Mouse (Mus musculus) kidney, embryonic 16.5 days (tissue): ENCODE data around the gene Prex1. TPM values are rescaled to one million over a fixed set of nuclear protein-coding genes. Genes with fewer than 3 reads are reported as not detected.

Source experiments
- ATAC-seq: fragments of 200-750 bp; cut with Nextera tagmentation; 2 replicates; pipeline ENCODE4 v1.8.0; 2017; ENCODE audit warnings: moderate TSS enrichment; ENCODE audit not compliant: low FRiP score, low TSS enrichment
- H3K27ac ChIP-seq: fragments of 300-500 bp; sonication (generic); 2 replicates; pipeline ENCODE4 v1.5.1; 2014; ENCODE audit warnings: low read length
- H3K27me3 ChIP-seq: fragments of 300-500 bp; sonication (generic); 2 replicates; pipeline ENCODE4 v1.6.1; 2014; ENCODE audit warnings: low read length, control low read depth, mixed read lengths; ENCODE audit not compliant: insufficient read depth
- H3K36me3 ChIP-seq: fragments of 300-500 bp; sonication (generic); 2 replicates; pipeline ENCODE4 v1.6.1; 2014; ENCODE audit warnings: low read length, control low read depth, mixed read lengths; ENCODE audit not compliant: insufficient read depth
- H3K4me1 ChIP-seq: fragments of 300-500 bp; sonication (generic); 2 replicates; pipeline ENCODE4 v1.6.1; 2014; ENCODE audit warnings: low read length, control low read depth, mixed read lengths; ENCODE audit not compliant: insufficient read depth
- H3K4me2 ChIP-seq: fragments of 300-500 bp; sonication (generic); replicated peaks from 2 replicates; pipeline ENCODE4 v1.6.1; 2014; ENCODE audit warnings: low read depth, low read length
- H3K4me3 ChIP-seq: fragments of 300-500 bp; sonication (generic); 2 replicates; pipeline ENCODE4 v1.5.1; 2014; ENCODE audit warnings: mild to moderate bottlenecking, low read length
- H3K9ac ChIP-seq: fragments of 300-500 bp; sonication (generic); replicated peaks from 2 replicates; pipeline ENCODE4 v1.6.1; 2014; ENCODE audit warnings: low read length
- H3K9me3 ChIP-seq: fragments of 300-500 bp; sonication (generic); 2 replicates; pipeline ENCODE4 v1.6.1; 2016; ENCODE audit warnings: low read length, control low read depth
- WGBS: fragments of 180-500 bp; shearing (Covaris S2); extraction: QIAGEN DNeasy Blood & Tissue Kit; methylation state at CpG from one replicate; pipeline ENCODE4 v1.1.7; 2014; 5-methylcytosine and 5-hydroxymethylcytosine counted together
- polyA plus RNA-seq: library from polyadenylated mRNA; unstranded; fragments of >200 nt; fragmentation: Nextera tagmentation; extraction: Ambion mirVana; gene quantifications from 2 replicates; pipeline ENCODE4 v1.2.1, GENCODE M21; 2015

Prex1 gene
- polyA plus RNA-seq, 1 experiment from 2014 or later, result 15.7 TPM

DNA sequence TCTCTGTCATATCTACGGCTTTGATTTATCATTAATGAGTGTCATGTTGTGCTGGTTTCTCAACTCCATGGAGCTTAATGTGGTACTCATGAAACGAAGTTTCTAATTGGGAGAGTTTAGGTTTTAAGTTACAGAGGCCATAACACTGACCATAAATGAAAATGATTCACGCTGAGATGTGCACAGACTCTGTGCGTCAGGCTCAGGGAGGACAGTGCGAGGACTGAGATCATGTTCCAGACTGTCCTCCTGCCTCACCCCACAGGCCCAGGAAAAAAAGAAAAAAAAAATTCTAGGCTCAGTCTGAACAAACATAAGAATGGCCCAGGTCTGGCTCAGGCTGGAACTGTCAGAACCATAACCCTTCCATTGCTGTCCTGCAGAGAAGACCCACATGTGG, 133.8 kb downstream of the Prex1 start:
- WGBS, result 42% methylated on average over 5 of the region's 5 CpGs
- no peak overlapping the region for H3K27ac ChIP-seq
- H3K4me3 ChIP-seq, result no peak overlapping the region
- H3K9ac ChIP-seq, result no peak overlapping the region
- H3K27me3 ChIP-seq, result no peaks in the 10 kb centered on the region
- H3K36me3 ChIP-seq, result peaks cover 4% of the 10 kb centered on the region; the same call in 1 of the 2 replicates
- H3K4me1 ChIP-seq, result peaks cover 8% of the 10 kb centered on the region
- H3K9me3 ChIP-seq, result no peaks in the 10 kb centered on the region
- no peak overlapping the region for H3K4me2 ChIP-seq
- ATAC-seq, result no peak

DNA sequence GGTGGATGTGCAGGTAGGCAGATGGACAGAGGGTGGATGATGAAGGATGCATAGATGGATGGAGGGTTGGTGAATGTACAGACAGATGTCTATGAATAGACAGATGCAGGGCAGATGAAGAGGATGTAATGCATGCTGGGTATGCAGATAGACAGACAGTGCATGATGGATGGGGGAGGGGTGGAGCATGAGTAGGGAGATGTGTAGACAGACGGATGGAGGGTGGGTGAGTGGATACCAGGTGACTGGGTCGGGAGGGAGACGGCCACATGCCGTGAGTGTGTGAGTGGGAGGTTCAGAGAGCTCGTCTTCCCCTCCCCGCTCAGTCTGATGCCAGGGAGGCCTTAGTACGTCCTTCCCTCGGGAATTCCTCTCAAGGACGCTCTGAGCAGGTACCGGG, 134.3 kb downstream of the Prex1 start:
- Histone ChIP-seq H3K4me2 (no peak overlapping the region), H3K4me3 (no peak overlapping the region), H3K9me3 (no peaks in the 10 kb centered on the region), H3K27me3 (no peaks in the 10 kb centered on the region), H3K9ac (no peak overlapping the region), H3K27ac (no peak overlapping the region), H3K36me3 (peaks cover 4% of the 10 kb centered on the region; the same call in 1 of the 2 replicates), H3K4me1 (peaks cover 11% of the 10 kb centered on the region)
- WGBS, result 45% methylated on average over 10 of the region's 10 CpGs
- ATAC-seq, result no peak

DNA sequence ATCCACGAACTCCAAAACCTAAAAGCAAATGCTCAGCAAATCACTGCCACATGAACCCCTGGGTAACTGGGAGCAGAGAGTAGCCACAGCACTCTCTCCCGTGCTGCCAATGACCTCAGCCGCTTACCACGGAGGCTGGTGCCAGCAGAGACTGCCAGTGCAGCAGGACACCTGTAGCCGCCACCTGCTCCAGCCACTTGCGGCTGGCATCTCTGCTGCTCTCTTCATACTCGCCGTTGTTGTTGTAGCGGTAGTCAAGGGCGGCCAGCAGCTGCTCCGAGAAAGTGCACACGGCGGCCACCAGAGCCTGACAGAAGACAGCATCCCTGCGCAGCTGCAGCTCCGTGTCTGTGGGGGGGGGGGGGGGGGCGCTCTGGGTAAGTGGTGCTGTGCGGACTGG, 138.2 kb downstream of the Prex1 start:
- no peak overlapping the region for H3K27ac ChIP-seq
- WGBS, result 51% methylated on average over 17 of the region's 17 CpGs

DNA sequence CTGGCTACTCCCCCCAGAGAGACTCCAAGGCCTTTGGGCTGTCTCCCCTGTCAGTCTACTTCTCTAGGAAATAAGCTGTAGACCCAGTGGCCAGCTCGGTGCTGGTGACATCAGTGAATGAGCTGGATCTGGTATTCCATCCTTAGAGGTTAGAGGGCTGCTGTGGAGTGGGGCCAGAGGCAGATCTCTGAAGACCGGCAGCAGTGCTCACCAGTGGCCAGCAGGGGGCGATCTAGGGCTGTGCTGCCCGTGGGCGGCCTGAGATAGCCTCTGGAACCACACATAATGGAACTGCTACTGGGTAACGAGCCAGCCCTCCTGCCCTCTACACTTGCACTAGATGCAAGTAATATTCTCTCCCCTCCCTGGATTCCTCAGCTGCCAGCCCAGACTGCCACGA, 138.7 kb downstream of the Prex1 start:
- H3K9me3 ChIP-seq, result no peaks in the 10 kb centered on the region
- ATAC-seq, result peak; percentile 41; the same call in 1 of the 2 replicates
- no peaks in the 10 kb centered on the region for H3K36me3 ChIP-seq
- WGBS, result 15% methylated on average over 7 of the region's 7 CpGs
- no peaks in the 10 kb centered on the region for H3K27me3 ChIP-seq
- H3K4me3 ChIP-seq, result no peak overlapping the region
- no peak overlapping the region for H3K4me2 ChIP-seq
- peaks cover 8% of the 10 kb centered on the region for H3K4me1 ChIP-seq
- no peak overlapping the region for H3K9ac ChIP-seq
- H3K27ac ChIP-seq, result no peak overlapping the region

More for the DNA sequence above, 138.2 kb downstream of the Prex1 start:
- Histone ChIP-seq H3K4me2 (no peak overlapping the region), H3K9ac (no peak overlapping the region), H3K36me3 (no peaks in the 10 kb centered on the region), H3K4me1 (peaks cover 11% of the 10 kb centered on the region), H3K27me3 (no peaks in the 10 kb centered on the region), H3K9me3 (no peaks in the 10 kb centered on the region), H3K4me3 (no peak overlapping the region)
- ATAC-seq, result no peak

DNA sequence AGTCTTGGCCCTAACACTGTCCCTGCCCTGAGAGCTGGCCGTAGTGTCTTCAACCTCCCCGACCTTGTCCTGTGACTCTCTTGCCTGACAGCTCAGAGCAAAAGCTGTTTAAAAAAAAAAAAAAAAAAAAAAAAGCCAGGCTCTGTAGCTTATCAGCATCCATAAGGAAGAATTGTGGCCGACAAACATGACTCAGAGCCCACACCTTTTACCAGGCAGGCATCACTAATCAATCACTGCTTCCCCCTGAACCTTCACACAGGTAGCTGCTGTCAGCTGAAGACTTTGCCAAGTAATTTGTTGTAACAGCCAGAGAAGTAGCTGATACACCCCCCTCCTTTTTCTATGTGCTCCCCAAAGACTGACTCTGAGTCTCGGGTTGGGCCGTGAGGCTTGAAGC, 140.0 kb downstream of the Prex1 start:
- Histone ChIP-seq H3K27me3 (no peaks in the 10 kb centered on the region), H3K9ac (no peak overlapping the region), H3K4me2 (no peak overlapping the region), H3K27ac (no peak overlapping the region), H3K4me1 (peaks cover 7% of the 10 kb centered on the region; the same call in 1 of the 2 replicates), H3K9me3 (no peaks in the 10 kb centered on the region), H3K4me3 (no peak overlapping the region), H3K36me3 (no peaks in the 10 kb centered on the region)
- WGBS, result 83% methylated on average over 5 of the region's 5 CpGs
- ATAC-seq, result no peak

DNA sequence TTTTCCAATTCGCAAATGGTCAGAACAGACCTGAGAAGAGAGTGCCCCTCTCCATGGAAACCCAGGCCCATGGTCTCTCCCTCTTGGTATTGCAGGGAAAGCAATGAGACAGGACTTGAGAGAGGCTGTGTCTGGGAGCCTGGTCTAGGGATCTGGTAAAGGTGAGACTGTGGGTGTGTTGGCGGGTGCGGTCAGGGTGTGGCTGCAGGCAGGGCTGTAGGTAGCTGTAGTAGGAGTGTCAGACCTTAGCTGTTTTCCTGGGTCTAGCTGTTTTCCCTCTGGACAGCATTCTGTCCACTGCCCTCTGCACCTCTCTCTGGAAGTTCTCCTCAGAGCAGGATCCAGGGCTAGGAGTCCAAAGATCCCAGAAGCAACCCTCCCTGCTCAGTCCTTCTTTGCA, 141.3 kb downstream of the Prex1 start:
- H3K27me3 ChIP-seq, result no peaks in the 10 kb centered on the region
- 95% methylated on average over 3 of the region's 3 CpGs for WGBS
- peaks cover 7% of the 10 kb centered on the region; the same call in 1 of the 2 replicates for H3K4me1 ChIP-seq
- ATAC-seq, result no peak
- H3K36me3 ChIP-seq, result no peaks in the 10 kb centered on the region
- H3K9ac ChIP-seq, result no peak overlapping the region
- H3K27ac ChIP-seq, result no peak overlapping the region
- H3K4me3 ChIP-seq, result no peak overlapping the region
- H3K4me2 ChIP-seq, result no peak overlapping the region
- no peaks in the 10 kb centered on the region for H3K9me3 ChIP-seq

DNA sequence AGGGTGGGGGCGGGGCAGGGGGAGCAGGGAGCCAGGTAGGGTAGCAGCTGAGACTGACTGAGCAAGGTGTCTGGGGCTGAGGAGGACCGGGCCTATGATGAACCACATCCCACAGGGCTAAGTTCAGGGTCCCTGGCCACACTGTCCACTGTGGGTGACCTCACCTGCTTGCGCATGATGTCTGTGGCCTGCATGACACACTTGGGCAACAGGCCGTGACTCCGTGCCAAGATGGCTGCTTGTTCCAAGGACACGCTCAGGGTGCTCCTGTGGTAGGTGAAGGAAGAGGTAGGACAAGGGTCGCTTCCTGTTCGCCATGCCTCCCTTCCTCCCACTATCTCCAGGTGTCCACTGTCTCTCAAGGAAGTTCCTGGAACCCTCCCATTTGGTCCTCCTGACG, 144.4 kb downstream of the Prex1 start:
- no peak for ATAC-seq
- H3K9me3 ChIP-seq, result no peaks in the 10 kb centered on the region
- H3K27me3 ChIP-seq, result no peaks in the 10 kb centered on the region
- WGBS, result 72% methylated on average over 9 of the region's 9 CpGs
- H3K4me2 ChIP-seq, result no peak overlapping the region
- no peak overlapping the region for H3K9ac ChIP-seq
- no peaks in the 10 kb centered on the region for H3K36me3 ChIP-seq
- H3K4me3 ChIP-seq, result no peak overlapping the region
- peaks cover 3% of the 10 kb centered on the region; the same call in 1 of the 2 replicates for H3K4me1 ChIP-seq
- H3K27ac ChIP-seq, result no peak overlapping the region

DNA sequence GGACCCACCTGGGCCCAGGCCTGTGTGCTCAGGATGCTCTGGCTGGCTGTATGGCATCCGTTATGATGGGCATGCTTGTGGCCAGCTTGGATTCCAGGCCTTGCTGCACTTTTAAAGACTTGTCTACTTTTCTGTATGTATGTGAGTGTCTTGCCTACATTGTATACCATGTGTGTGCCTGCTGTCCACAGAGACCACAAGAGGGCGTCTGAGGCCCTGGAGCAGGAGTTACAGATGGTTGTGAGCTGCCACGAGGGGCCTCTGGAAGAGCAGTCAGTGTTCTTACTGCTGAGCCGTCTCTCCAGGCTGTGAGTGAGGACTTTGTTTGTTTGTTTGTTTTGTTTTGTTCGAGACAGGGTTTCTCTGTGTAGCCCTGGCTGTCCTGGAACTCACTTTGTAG, 148.1 kb downstream of the Prex1 start:
- Histone ChIP-seq H3K9ac (no peak overlapping the region), H3K4me2 (no peak overlapping the region), H3K27ac (no peak overlapping the region), H3K36me3 (no peaks in the 10 kb centered on the region), H3K4me1 (peaks cover 6% of the 10 kb centered on the region; the same call in 1 of the 2 replicates), H3K27me3 (no peaks in the 10 kb centered on the region), H3K9me3 (no peaks in the 10 kb centered on the region), H3K4me3 (no peak overlapping the region)
- ATAC-seq, result no peak
- WGBS, result 77% methylated on average over 5 of the region's 5 CpGs

DNA sequence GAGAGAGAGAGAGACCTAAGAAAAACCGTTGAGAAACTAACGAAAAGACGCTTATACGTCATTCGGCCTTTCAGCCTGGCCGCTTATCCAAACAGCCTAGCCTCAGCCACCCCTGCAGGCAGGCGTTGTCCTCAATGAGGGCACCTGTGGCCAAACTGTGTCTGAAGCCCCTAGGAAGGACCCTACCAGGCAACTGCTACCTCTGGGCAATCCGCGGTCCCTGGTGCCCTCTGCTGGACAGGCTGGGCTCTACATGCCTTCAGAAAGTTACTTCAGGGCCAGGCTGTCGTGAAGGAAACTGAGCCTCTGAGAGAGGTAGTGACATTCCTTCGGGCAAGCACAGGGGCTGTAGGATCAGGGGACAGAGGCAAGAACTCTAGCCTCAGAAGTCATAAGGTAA, 149.2 kb downstream of the Prex1 start:
- peak overlapping the region; percentile 19; the same call in 1 of the 2 replicates for H3K4me3 ChIP-seq
- peak overlapping the region; percentile 44 for H3K4me2 ChIP-seq

DNA sequence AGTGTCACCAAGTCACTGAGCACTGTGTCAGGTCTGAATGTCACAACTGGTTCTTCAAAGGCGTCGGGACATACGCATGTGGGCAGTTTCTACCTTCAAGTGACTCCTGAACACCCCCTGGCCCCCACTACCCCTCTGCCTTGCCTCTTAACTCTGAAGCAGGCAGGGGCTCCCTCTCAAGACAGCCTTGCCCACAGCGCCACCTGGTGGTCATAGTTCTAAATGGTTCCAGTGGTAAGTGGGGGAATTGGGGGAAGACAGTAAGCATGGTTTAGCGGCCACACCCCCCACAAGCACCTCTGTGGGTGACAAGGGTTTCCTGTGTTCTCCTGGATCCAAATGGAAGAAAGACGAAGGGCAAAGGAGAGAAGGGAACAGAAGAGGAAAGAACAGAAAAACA, 149.7 kb downstream of the Prex1 start:
- H3K9me3 ChIP-seq, result no peaks in the 10 kb centered on the region
- peak; percentile 22; the same call in 1 of the 2 replicates for ATAC-seq
- peak overlapping the region; percentile 44 for H3K4me2 ChIP-seq
- H3K27ac ChIP-seq, result no peak overlapping the region
- no peaks in the 10 kb centered on the region for H3K36me3 ChIP-seq
- no peak overlapping the region for H3K9ac ChIP-seq
- H3K27me3 ChIP-seq, result no peaks in the 10 kb centered on the region
- peaks cover 12% of the 10 kb centered on the region for H3K4me1 ChIP-seq
- WGBS, result 7% methylated on average over 6 of the region's 6 CpGs
- no peak overlapping the region for H3K4me3 ChIP-seq

More for the DNA sequence above, 149.2 kb downstream of the Prex1 start:
- H3K36me3 ChIP-seq, result no peaks in the 10 kb centered on the region
- H3K27ac ChIP-seq, result no peak overlapping the region
- no peak overlapping the region for H3K9ac ChIP-seq
- ATAC-seq, result peak; percentile 77
- WGBS, result 7% methylated on average over 11 of the region's 11 CpGs
- no peaks in the 10 kb centered on the region for H3K9me3 ChIP-seq
- H3K4me1 ChIP-seq, result peaks cover 12% of the 10 kb centered on the region
- no peaks in the 10 kb centered on the region for H3K27me3 ChIP-seq
